9 mouse cellular contexts compared by ENCODE assay signal in genomic region chr15:10313522-10314455, GRCm38 (mm10). TPM values are rescaled to one million over a fixed set of nuclear protein-coding genes. Genes with fewer than 3 reads are reported as not detected.
A peak's percentile ranks its signal among the peaks of the same experiment; 100 is the strongest.
DNase-seq lines count a peak whose midpoint lies in the region; ATAC-seq lines count a peak whose summit lies in the region.
"Had no signal": no experiment of that assay in that cellular context is flagged by ENCODE, and none has a peak within 500 bp of the region (broad histone marks: within the 10 kb centered on the region; RNA-seq: fewer than 3 reads in every experiment).

No protein-coding gene starts in this region.

- no peak overlapping the region for H3K27ac ChIP-seq in forebrain, embryonic 13.5 days
- H3K27ac ChIP-seq in forebrain, embryonic 11.5 days (ENCODE audit: low read depth, low read length) = no peak overlapping the region
- H3K27ac ChIP-seq in hindbrain, embryonic 14.5 days = no peak overlapping the region

- no peaks in the 10 kb centered on the region for H3K4me1 ChIP-seq in forebrain, embryonic 13.5 days
- H3K4me1 ChIP-seq in forebrain, embryonic 11.5 days (replicated peaks; ENCODE audit: control insufficient read depth, insufficient read depth, low read length) = no peaks in the 10 kb centered on the region
- no peaks in the 10 kb centered on the region for H3K4me1 ChIP-seq in hindbrain, embryonic 14.5 days (replicated peaks; ENCODE audit: control insufficient read depth, insufficient read depth, low read length)

- no peak overlapping the region for H3K4me2 ChIP-seq in forebrain, embryonic 13.5 days
- H3K4me2 ChIP-seq in forebrain, embryonic 11.5 days (ENCODE audit: low read depth, low read length, severe bottlenecking) = no peak overlapping the region
- no peak overlapping the region for H3K4me2 ChIP-seq in hindbrain, embryonic 14.5 days (replicated peaks)

- no peak overlapping the region for H3K4me3 ChIP-seq in forebrain, embryonic 13.5 days
- H3K4me3 ChIP-seq in forebrain, embryonic 11.5 days (ENCODE audit: low read depth, low read length) = no peak overlapping the region
- H3K4me3 ChIP-seq in hindbrain, embryonic 14.5 days (replicated peaks; ENCODE audit: low read length) = no peak overlapping the region

- no peaks in the 10 kb centered on the region for H3K9me3 ChIP-seq in forebrain, embryonic 13.5 days (replicated peaks)
- H3K9me3 ChIP-seq in forebrain, embryonic 11.5 days (ENCODE audit: control insufficient read depth, low read length) = no peaks in the 10 kb centered on the region
- H3K9me3 ChIP-seq in hindbrain, embryonic 14.5 days (ENCODE audit: control insufficient read depth, low read length) = no peaks in the 10 kb centered on the region

- ATAC-seq in forebrain, embryonic 13.5 days = peak; percentile 75; the same call in 1 of the 2 replicates
- no peak for ATAC-seq in forebrain, embryonic 11.5 days (replicated peaks; ENCODE audit: low FRiP score)
- ATAC-seq in hindbrain, embryonic 14.5 days (ENCODE audit: low FRiP score) = peak; percentile 69; the same call in 1 of the 2 replicates

- H3K36me3 ChIP-seq in forebrain, embryonic 13.5 days (ENCODE audit: poor library complexity, severe bottlenecking) = no peaks in the 10 kb centered on the region
- H3K36me3 ChIP-seq in forebrain, embryonic 11.5 days (ENCODE audit: control insufficient read depth, insufficient read depth, low read length) = no peaks in the 10 kb centered on the region
- H3K36me3 ChIP-seq in hindbrain, embryonic 14.5 days (replicated peaks; ENCODE audit: control insufficient read depth, insufficient read depth) = no peaks in the 10 kb centered on the region

- H3K9ac ChIP-seq in forebrain, embryonic 13.5 days = no peak overlapping the region
- no peak overlapping the region for H3K9ac ChIP-seq in forebrain, embryonic 11.5 days (ENCODE audit: low read length)
- no peak overlapping the region for H3K9ac ChIP-seq in hindbrain, embryonic 14.5 days

- H3K27me3 ChIP-seq in forebrain, embryonic 13.5 days = no peaks in the 10 kb centered on the region
- H3K27me3 ChIP-seq in forebrain, embryonic 11.5 days (ENCODE audit: control insufficient read depth, insufficient read depth, low read length) = no peaks in the 10 kb centered on the region
- no peaks in the 10 kb centered on the region for H3K27me3 ChIP-seq in hindbrain, embryonic 14.5 days (ENCODE audit: control insufficient read depth, insufficient read depth, low read length)

- WGBS in forebrain, embryonic 13.5 days = 53% methylated on average over 7 of the region's 7 CpGs
- WGBS in forebrain, embryonic 11.5 days = 61% methylated on average over 7 of the region's 7 CpGs
- 57% methylated on average over 6 of the region's 7 CpGs for WGBS in hindbrain, embryonic 14.5 days

- no peak for DNase-seq in forebrain, embryonic 11.5 days (ENCODE audit: low spot score)
- peak; percentile 9 for DNase-seq in T-cell, adult 2 months (ENCODE audit: low spot score)
- DNase-seq in embryo, embryonic 11.5 days (ENCODE audit: low read depth, low spot score) = peak; percentile 19
- DNase-seq in hindbrain, embryonic 14.5 days (ENCODE audit: low spot score) = peak; percentile 81
- peak; percentile 19 for DNase-seq in left cerebral cortex, adult 11 months (ENCODE audit: low spot score)
- DNase-seq in naive thymus-derived CD4-positive, alpha-beta T cell, adult 2 months (ENCODE audit: low read depth) = peak; percentile 69
- peak; percentile 14 for DNase-seq in testis, postnatal 14 days (ENCODE audit: low spot score)

RNA-seq across cellular contexts. Expression of gene Gm21973, which starts 11.4 kb away (rescaled TPM):
- not detected in 2 replicates for polyA plus RNA-seq in forebrain, embryonic 13.5 days (2015; fragmentation: Nextera tagmentation; extraction: Ambion mirVana)
- not detected in 2 replicates for polyA plus RNA-seq in forebrain, embryonic 11.5 days (2014; fragmentation: Nextera tagmentation; extraction: Ambion mirVana)
- not detected in 2 replicates for polyA plus RNA-seq in hindbrain, embryonic 14.5 days (2014; fragmentation: Nextera tagmentation; extraction: Ambion mirVana)
- polyA plus RNA-seq: lung, embryonic 16.5 days had no signal

RNA-seq across cellular contexts. Expression of gene Agxt2, which starts 44.5 kb away (rescaled TPM):
- polyA plus RNA-seq in forebrain, embryonic 13.5 days (2015; fragmentation: Nextera tagmentation; extraction: Ambion mirVana) = not detected in 2 replicates
- polyA plus RNA-seq in forebrain, embryonic 11.5 days (2014; fragmentation: Nextera tagmentation; extraction: Ambion mirVana) = not detected in 2 replicates
- polyA plus RNA-seq in hindbrain, embryonic 14.5 days (2014; fragmentation: Nextera tagmentation; extraction: Ambion mirVana) = not detected in 2 replicates
